Mouse (Mus musculus) hindbrain, embryonic 16.5 days (tissue): ENCODE data around the gene Gm45711. TPM values are rescaled to one million over a fixed set of nuclear protein-coding genes. Genes with fewer than 3 reads are reported as not detected.

Experiments
- ATAC-seq: fragments of 200-750 bp; cut with Nextera tagmentation; 2 replicates; pipeline ENCODE4 v1.8.0; 2017; ENCODE audit warnings: moderate TSS enrichment, moderate library complexity
- H3K27ac ChIP-seq: fragments of 300-500 bp; sonication (generic); 2 replicates; pipeline ENCODE4 v1.5.1; 2014; ENCODE audit warnings: low read depth, mild to moderate bottlenecking, control low read depth, low read length, moderate library complexity
- H3K27me3 ChIP-seq: fragments of 300-500 bp; sonication (generic); replicated peaks from 2 replicates; pipeline ENCODE4 v1.6.1; 2014; ENCODE audit warnings: low read length; ENCODE audit not compliant: control insufficient read depth, insufficient read depth
- H3K36me3 ChIP-seq: fragments of 300-500 bp; sonication (generic); 2 replicates; pipeline ENCODE4 v1.6.1; 2014; ENCODE audit warnings: mild to moderate bottlenecking, low read length, moderate library complexity, mixed read lengths; ENCODE audit not compliant: control insufficient read depth, insufficient read depth
- H3K4me1 ChIP-seq: fragments of 300-500 bp; sonication (generic); 2 replicates; pipeline ENCODE4 v1.6.1; 2014; ENCODE audit warnings: low read depth, low read length; ENCODE audit not compliant: control insufficient read depth, insufficient read depth
- H3K4me2 ChIP-seq: fragments of 300-500 bp; sonication (generic); 2 replicates; pipeline ENCODE4 v1.6.1; 2014; ENCODE audit warnings: mild to moderate bottlenecking, low read length, control low read depth, moderate library complexity
- H3K4me3 ChIP-seq: fragments of 300-500 bp; sonication (generic); 2 replicates; pipeline ENCODE4 v1.5.1; 2014; ENCODE audit warnings: mild to moderate bottlenecking, low read length, control low read depth, moderate library complexity
- H3K9ac ChIP-seq: fragments of 300-500 bp; sonication (generic); 2 replicates; pipeline ENCODE4 v1.6.1; 2014; ENCODE audit warnings: low read depth, mild to moderate bottlenecking, control low read depth, low read length, moderate library complexity
- H3K9me3 ChIP-seq: fragments of 300-500 bp; sonication (generic); 2 replicates; pipeline ENCODE4 v1.6.1; 2014; ENCODE audit warnings: mild to moderate bottlenecking, low read length, moderate library complexity; ENCODE audit not compliant: control insufficient read depth
- WGBS: fragments of 180-500 bp; shearing (Covaris S2); extraction: QIAGEN DNeasy Blood & Tissue Kit; methylation state at CpG from one replicate; pipeline ENCODE4 v1.1.7; 2014; 5-methylcytosine and 5-hydroxymethylcytosine counted together
- polyA plus RNA-seq: library from polyadenylated mRNA; unstranded; fragments of >200 nt; fragmentation: Nextera tagmentation; extraction: Ambion mirVana; gene quantifications from 2 replicates; pipeline ENCODE4 v1.2.1, GENCODE M21; 2015

The Gm45711 gene
- polyA plus RNA-seq, 1 experiment from 2014 or later, result not detected

DNA sequence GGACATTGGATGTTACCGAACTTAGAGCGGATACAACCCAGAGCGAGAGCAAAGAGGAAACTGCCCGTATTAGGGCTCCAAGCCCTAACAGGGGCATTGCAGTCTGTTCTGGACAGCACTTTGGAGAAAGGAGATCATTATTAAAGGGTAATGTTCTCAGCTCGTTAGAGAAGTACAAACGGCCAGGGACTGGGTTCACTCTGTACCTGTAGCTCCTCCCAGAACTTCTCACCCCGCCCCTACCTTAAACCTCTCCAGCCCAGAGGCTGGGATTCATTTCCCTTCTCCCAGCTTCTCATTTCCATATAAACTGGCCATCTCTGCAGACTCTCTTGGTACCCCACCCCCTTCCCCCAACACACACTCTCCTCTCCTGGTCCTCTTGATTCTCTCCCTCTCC is 58.4 kb downstream of the Gm45711 start:
- Histone ChIP-seq H3K4me1 (peaks cover 18% of the 10 kb centered on the region), H3K4me2 (peak overlapping the region; percentile 88), H3K9me3 (no peaks in the 10 kb centered on the region), H3K36me3 (no peaks in the 10 kb centered on the region), H3K27me3 (no peaks in the 10 kb centered on the region), H3K27ac (no peak overlapping the region), H3K9ac (peak overlapping the region; percentile 73), H3K4me3 (peak overlapping the region; percentile 73)
- under 1% methylated on average over 7 of the region's 7 CpGs for WGBS
- no peak for ATAC-seq

DNA sequence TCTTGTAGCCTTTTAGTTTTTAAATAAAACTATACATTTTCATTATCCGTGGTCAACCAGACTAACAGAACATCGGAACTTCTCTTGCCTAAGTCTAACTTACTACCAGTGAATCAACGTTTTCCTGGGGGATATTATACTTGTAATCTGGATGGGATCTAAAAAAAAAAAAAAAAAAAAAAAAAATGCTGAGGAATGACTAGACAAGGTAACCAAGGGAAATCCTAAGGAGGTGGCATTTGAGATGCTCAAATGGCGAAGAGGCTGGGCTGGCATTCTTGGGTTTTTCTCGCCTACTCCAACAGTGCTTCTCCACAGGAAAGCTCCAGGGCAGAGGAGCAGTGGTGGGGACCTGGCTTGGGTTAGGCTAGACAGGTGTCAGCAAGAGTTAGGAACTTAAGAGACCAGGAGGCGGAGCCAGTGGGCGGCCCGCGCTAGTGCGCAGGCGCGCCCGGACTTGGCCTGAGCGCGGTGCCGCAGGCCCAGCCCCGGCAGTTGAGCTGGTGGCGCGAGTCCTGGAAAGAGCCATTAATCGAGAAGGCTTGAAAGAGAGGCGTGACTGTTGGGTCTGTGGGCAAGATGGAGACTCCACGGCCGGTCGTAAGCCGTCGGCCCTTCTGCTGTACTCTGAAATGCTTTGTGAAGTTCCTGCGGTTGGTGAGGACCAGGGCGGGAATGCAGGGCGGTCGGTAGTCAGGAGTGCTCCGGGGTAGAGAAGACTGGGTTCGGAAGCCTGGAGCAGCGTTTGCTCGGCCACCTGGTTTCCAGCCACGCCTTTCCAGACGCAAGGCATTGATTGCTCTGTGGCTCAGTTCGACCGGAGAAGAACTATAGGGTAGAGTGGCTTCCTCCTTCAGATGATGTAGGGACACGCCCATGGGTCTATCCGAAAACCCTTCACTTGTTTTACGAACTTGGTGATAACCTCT is 59.2 kb downstream of the Gm45711 start, which contains the start of gene Cklf:
TSS of gene Cklf (plus strand) at position 423 of the 929 bp plus-strand sequence.
- no peaks in the 10 kb centered on the region for H3K9me3 ChIP-seq
- H3K4me1 ChIP-seq, result peaks cover 18% of the 10 kb centered on the region
- 4% methylated on average over 41 of the region's 41 CpGs for WGBS
- H3K4me3 ChIP-seq, result peak within 1 kb of the TSS; percentile 73
- no peaks in the 10 kb centered on the region for H3K27me3 ChIP-seq
- H3K36me3 ChIP-seq, result no peaks in the 10 kb centered on the region
- peak; percentile 82 for ATAC-seq
- H3K27ac ChIP-seq, result peak within 1 kb of the TSS; percentile 64
- peak within 1 kb of the TSS; percentile 88 for H3K4me2 ChIP-seq
- peak within 1 kb of the TSS; percentile 73 for H3K9ac ChIP-seq

DNA sequence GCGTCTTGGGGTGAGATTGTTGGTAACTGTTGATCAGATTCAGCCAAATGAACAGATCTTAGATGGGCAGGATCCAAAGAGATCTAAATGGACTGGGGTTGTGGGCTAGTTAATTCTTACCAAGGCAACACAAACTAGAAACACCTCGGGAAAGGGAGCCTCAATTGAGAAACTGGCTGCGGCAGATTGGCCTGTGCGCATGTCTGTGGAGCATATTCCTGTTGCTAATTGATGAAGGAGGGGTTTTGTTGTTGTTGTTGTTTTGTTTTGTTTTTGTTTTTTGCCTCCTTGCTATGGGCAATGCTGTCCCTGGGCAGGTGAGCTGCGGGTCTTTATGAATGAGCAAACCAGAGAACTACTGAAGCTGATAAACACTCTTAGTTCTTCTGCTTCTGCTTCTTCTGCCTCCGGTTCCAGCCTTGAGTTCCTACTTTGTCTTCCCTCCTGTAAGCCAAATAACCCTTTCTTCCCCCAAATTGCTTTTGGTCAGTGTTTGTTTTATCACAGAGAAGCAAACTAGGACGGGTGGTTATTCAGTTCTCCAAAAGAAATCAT is 60.4 kb downstream of the Gm45711 start:
- no peak overlapping the region for H3K4me3 ChIP-seq
- no peak overlapping the region for H3K27ac ChIP-seq
- WGBS, result 83% methylated on average over 7 of the region's 7 CpGs
- H3K9me3 ChIP-seq, result no peaks in the 10 kb centered on the region
- H3K4me1 ChIP-seq, result peaks cover 18% of the 10 kb centered on the region
- H3K36me3 ChIP-seq, result peaks cover 5% of the 10 kb centered on the region; the same call in 1 of the 2 replicates
- no peaks in the 10 kb centered on the region for H3K27me3 ChIP-seq
- H3K9ac ChIP-seq, result no peak overlapping the region
- no peak overlapping the region for H3K4me2 ChIP-seq
- ATAC-seq, result no peak

DNA sequence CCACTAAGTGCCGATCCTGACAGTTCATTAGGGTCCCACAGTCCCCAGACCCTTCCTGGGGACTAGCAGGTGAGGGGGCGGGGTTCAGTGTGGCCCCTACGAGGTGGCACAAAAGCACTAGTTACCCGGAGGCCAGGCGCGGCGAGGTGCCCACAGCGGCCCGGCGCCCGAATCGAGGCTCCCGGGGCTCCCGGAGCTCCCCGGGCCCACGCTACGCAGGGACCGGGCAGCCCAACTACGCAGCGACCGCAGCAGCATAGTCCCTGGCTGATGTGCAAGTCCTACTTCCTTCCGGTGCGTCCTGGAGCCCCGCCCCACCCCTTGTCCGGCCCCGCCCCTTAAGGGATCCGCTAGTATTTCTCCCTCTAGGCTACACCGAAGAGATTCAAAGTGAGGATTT is 61.6 kb downstream of the Gm45711 start, which contains the start of gene Tk2:
TSS of gene Tk2 (minus strand) at position 283 of the 400 bp plus-strand sequence.
- H3K9me3 ChIP-seq, result no peaks in the 10 kb centered on the region
- peak within 1 kb of the TSS; percentile 92 for H3K4me2 ChIP-seq
- H3K4me3 ChIP-seq, result peak within 1 kb of the TSS; percentile 100
- peak; percentile 93 for ATAC-seq
- peaks cover 7% of the 10 kb centered on the region; the same call in 1 of the 2 replicates for H3K36me3 ChIP-seq
- H3K4me1 ChIP-seq, result peaks cover 18% of the 10 kb centered on the region
- no peaks in the 10 kb centered on the region for H3K27me3 ChIP-seq
- peak within 1 kb of the TSS; percentile 63 for H3K27ac ChIP-seq
- 0% methylated on average over 28 of the region's 28 CpGs for WGBS
- H3K9ac ChIP-seq, result peak within 1 kb of the TSS; percentile 92

DNA sequence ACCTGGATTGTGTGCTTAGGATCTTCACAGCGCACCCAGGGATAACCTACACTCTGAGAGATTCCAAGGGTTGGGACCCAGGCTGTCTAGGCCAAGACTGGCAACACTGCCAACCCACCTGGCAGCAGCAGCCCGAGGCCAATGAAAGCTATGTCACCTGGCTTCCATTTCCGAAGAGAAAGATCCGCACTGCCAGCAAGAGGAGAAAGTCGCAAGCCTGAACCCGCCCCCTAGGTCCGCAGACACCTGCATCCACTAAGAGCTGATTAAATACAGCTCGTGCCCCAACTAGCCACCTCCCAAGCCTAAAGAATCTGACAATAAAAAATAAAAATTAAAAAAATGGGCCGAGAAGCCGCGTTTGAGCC is 62.0 kb downstream of the Gm45711 start:
- H3K36me3 ChIP-seq, result peaks cover 9% of the 10 kb centered on the region; the same call in 1 of the 2 replicates
- 4% methylated on average over 11 of the region's 11 CpGs for WGBS

DNA sequence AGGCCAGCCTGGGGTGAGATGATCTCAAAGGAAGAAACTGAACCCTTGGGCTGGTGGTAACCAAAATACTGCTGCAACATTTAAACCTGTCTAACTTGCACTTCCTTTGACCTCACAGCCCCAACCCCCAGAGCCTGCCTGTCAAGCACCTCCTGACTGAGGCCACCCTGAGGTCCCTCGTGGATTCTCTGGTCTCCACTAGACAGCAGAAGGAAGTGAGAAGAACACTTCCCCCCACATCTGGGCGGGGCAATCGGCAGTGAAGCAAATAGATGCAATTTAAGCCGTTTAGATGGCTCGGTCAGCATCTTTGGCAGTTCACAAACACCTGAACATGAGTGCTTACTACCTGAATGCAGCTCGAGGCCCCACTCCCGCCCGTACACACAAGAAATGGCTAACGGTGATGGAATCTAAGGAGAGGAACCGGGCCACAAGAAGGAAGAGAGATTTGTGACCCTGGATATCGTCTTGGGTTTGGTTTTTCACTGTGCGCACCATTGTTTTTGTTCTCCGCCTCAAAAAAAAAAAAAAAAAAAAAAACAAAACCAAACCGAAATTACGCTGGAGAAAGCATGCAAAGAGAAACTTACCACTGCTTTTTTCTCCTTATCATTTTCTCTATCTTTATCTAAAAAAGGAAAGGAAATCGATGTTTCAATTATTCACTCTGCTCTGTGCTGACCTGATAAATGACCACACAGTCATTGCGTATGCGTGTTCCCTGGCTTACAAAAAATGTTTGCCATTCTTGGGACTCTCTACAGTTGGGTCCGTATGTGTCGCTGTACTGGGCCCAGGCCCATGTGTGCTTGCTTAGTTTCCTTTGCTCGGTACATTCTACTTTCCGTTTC is 62.6 kb downstream of the Gm45711 start:
- H3K27ac ChIP-seq, result no peak overlapping the region; the same call in 1 of the 2 replicates
- WGBS, result 75% methylated on average over 22 of the region's 22 CpGs

More for the DNA sequence above, 62.0 kb downstream of the Gm45711 start:
- Histone ChIP-seq H3K27me3 (no peaks in the 10 kb centered on the region), H3K9ac (peak overlapping the region; percentile 92), H3K9me3 (no peaks in the 10 kb centered on the region), H3K27ac (peak overlapping the region; percentile 63), H3K4me3 (peak overlapping the region; percentile 100), H3K4me2 (peak overlapping the region; percentile 92), H3K4me1 (peaks cover 18% of the 10 kb centered on the region)
- 0 out of 2 replicates have a peak, but pooled peaks have one; percentile 3 for ATAC-seq

DNA sequence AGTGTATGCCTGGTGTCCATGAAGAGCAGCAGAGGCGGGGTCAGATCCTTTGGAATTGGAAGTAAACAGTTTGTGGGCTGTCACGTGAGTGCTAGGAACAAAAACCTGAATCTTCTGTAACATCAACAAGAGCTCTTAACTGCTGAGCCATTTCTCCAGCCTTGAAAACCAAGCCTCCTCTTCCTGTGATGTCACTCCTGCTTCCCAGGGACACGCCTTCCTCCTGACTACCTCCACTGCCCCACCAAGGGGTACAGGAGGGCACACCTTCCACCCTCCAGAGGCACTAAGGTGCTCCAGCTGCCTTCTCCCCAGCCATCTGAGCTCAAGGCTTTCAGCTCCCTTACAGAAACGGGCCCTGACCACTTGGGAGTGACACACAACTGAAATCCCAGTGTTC is 63.3 kb downstream of the Gm45711 start:
- Histone ChIP-seq H3K4me3 (no peak overlapping the region), H3K27ac (no peak overlapping the region), H3K4me1 (peaks cover 16% of the 10 kb centered on the region), H3K27me3 (no peaks in the 10 kb centered on the region), H3K9me3 (no peaks in the 10 kb centered on the region), H3K36me3 (peaks cover 14% of the 10 kb centered on the region), H3K9ac (0 out of 2 replicates have a peak overlapping the region, but pooled peaks have one; percentile 14), H3K4me2 (no peak overlapping the region; the same call in 1 of the 2 replicates)
- no peak for ATAC-seq
- 74% methylated on average over 4 of the region's 4 CpGs for WGBS

More for the DNA sequence above, 62.6 kb downstream of the Gm45711 start:
- H3K9ac ChIP-seq, result peak overlapping the region; percentile 92
- H3K4me1 ChIP-seq, result peaks cover 18% of the 10 kb centered on the region
- H3K9me3 ChIP-seq, result no peaks in the 10 kb centered on the region
- H3K4me3 ChIP-seq, result peak overlapping the region; percentile 100
- H3K27me3 ChIP-seq, result no peaks in the 10 kb centered on the region
- H3K36me3 ChIP-seq, result peaks cover 11% of the 10 kb centered on the region
- ATAC-seq, result no peak
- H3K4me2 ChIP-seq, result peak overlapping the region; percentile 92

DNA sequence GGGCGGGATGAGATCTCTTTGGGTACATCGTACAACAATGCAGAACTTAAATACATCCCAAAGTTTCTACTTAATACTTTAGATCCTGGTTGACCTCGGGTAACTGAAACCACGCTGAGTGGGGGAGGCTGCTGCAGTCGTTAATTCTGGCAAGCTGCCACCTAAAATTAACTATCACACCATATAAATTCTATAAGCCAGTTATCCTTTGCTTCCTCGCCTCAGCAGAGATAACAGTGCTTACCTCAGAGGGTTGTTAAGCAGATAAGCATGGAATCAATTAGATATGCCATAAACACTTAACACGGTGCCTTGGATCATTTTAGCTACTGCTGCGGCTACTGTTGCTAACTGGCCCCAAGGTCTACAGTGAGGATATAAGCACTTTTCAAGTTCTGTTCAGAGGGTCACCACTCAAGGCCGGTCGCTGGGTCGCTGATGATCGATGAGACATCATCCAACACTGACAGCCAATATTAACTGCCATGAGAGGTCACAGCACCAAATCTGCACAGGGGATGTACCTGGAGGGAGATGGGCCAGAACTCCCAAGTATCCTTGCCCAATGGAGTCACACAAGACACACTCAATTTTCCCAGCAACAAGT is 67.7 kb downstream of the Gm45711 start:
- no peaks in the 10 kb centered on the region for H3K27me3 ChIP-seq
- H3K4me1 ChIP-seq, result peaks cover 4% of the 10 kb centered on the region; the same call in 1 of the 2 replicates
- no peak for ATAC-seq
- no peaks in the 10 kb centered on the region for H3K9me3 ChIP-seq
- 82% methylated on average over 12 of the region's 12 CpGs for WGBS
- peaks cover 29% of the 10 kb centered on the region for H3K36me3 ChIP-seq
- no peak overlapping the region for H3K27ac ChIP-seq
- no peak overlapping the region for H3K4me3 ChIP-seq
- no peak overlapping the region for H3K9ac ChIP-seq
- H3K4me2 ChIP-seq, result no peak overlapping the region
